Mouse (Mus musculus): ENCODE measurements around the gene Glis3. TPM values are rescaled to one million over a fixed set of nuclear protein-coding genes. Genes with fewer than 3 reads are reported as not detected.
A peak's percentile ranks its signal among the peaks of the same experiment; 100 is the strongest.

The Glis3 gene
- polyA plus RNA-seq, 1 experiment from 2014 or later, result 1.9 TPM

- ATAC-seq (replicated peaks; ENCODE audit: low FRiP score, low TSS enrichment, low read depth) (no peak), DNase-seq (ENCODE audit: low spot score) (no peak)
- Histone ChIP-seq H3K4me2 (ENCODE audit: low read length) (no peak overlapping the region), H3K9me3 (ENCODE audit: control insufficient read depth, low read length) (no peaks in the 10 kb centered on the region), H3K36me3 (ENCODE audit: control insufficient read depth, insufficient read depth, low read length) (no peaks in the 10 kb centered on the region), H3K9ac (ENCODE audit: low read length) (no peak overlapping the region), H3K4me3 (ENCODE audit: low read depth, low read length) (no peak overlapping the region), H3K4me1 (replicated peaks; ENCODE audit: control insufficient read depth, insufficient read depth, low read length) (no peaks in the 10 kb centered on the region), H3K27ac (ENCODE audit: low read depth) (no peak overlapping the region), H3K27me3 (replicated peaks; ENCODE audit: control insufficient read depth, insufficient read depth, low read length) (no peaks in the 10 kb centered on the region)
- WGBS, result 79% methylated on average over 6 of the region's 6 CpGs
Observed at GRCm38 (mm10) chr19:28495926-28496325, 184.0 kb downstream of the Glis3 start.

- H3K9me3 ChIP-seq (ENCODE audit: control insufficient read depth, low read length), result no peaks in the 10 kb centered on the region
- WGBS, result 83% methylated on average over 8 of the region's 8 CpGs
- no peaks in the 10 kb centered on the region for H3K27me3 ChIP-seq (replicated peaks; ENCODE audit: control insufficient read depth, insufficient read depth, low read length)
- H3K4me3 ChIP-seq (ENCODE audit: low read depth, low read length), result no peak overlapping the region
- no peak overlapping the region for H3K4me2 ChIP-seq (ENCODE audit: low read length)
- DNase-seq (ENCODE audit: low spot score) (no peak), ATAC-seq (replicated peaks; ENCODE audit: low FRiP score, low TSS enrichment, low read depth) (no peak)
- no peaks in the 10 kb centered on the region for H3K36me3 ChIP-seq (ENCODE audit: control insufficient read depth, insufficient read depth, low read length)
- H3K27ac ChIP-seq (ENCODE audit: low read depth), result no peak overlapping the region
- H3K9ac ChIP-seq (ENCODE audit: low read length), result no peak overlapping the region
- H3K4me1 ChIP-seq (replicated peaks; ENCODE audit: control insufficient read depth, insufficient read depth, low read length), result no peaks in the 10 kb centered on the region
Observed at GRCm38 (mm10) chr19:28493605-28494260, 186.1 kb downstream of the Glis3 start.

- DNase-seq (ENCODE audit: low spot score) (no peak), ATAC-seq (replicated peaks; ENCODE audit: low FRiP score, low TSS enrichment, low read depth) (no peak)
- Histone ChIP-seq H3K36me3 (ENCODE audit: control insufficient read depth, insufficient read depth, low read length) (no peaks in the 10 kb centered on the region), H3K4me2 (ENCODE audit: low read length) (no peak overlapping the region), H3K4me1 (replicated peaks; ENCODE audit: control insufficient read depth, insufficient read depth, low read length) (no peaks in the 10 kb centered on the region), H3K27ac (ENCODE audit: low read depth) (no peak overlapping the region), H3K9me3 (ENCODE audit: control insufficient read depth, low read length) (no peaks in the 10 kb centered on the region), H3K4me3 (ENCODE audit: low read depth, low read length) (no peak overlapping the region), H3K9ac (ENCODE audit: low read length) (no peak overlapping the region), H3K27me3 (replicated peaks; ENCODE audit: control insufficient read depth, insufficient read depth, low read length) (no peaks in the 10 kb centered on the region)
- WGBS, result 89% methylated on average over 6 of the region's 6 CpGs
Observed at GRCm38 (mm10) chr19:28478055-28478454, 201.8 kb downstream of the Glis3 start.

GRCm38 (mm10) chr19:28477326-28477863, 202.5 kb downstream of the Glis3 start:
- Histone ChIP-seq H3K36me3 (ENCODE audit: control insufficient read depth, insufficient read depth, low read length) (no peaks in the 10 kb centered on the region), H3K9ac (ENCODE audit: low read length) (no peak overlapping the region), H3K4me2 (ENCODE audit: low read length) (no peak overlapping the region), H3K4me1 (replicated peaks; ENCODE audit: control insufficient read depth, insufficient read depth, low read length) (no peaks in the 10 kb centered on the region), H3K4me3 (ENCODE audit: low read depth, low read length) (no peak overlapping the region), H3K27ac (ENCODE audit: low read depth) (no peak overlapping the region), H3K9me3 (ENCODE audit: control insufficient read depth, low read length) (no peaks in the 10 kb centered on the region), H3K27me3 (replicated peaks; ENCODE audit: control insufficient read depth, insufficient read depth, low read length) (no peaks in the 10 kb centered on the region)
- DNase-seq (ENCODE audit: low spot score) (no peak), ATAC-seq (replicated peaks; ENCODE audit: low FRiP score, low TSS enrichment, low read depth) (no peak)
- WGBS, result 52% methylated on average over 6 of the region's 6 CpGs

- no peak overlapping the region for H3K27ac ChIP-seq (ENCODE audit: low read depth)
- ATAC-seq (replicated peaks; ENCODE audit: low FRiP score, low TSS enrichment, low read depth) (no peak), DNase-seq (ENCODE audit: low spot score) (no peak)
- H3K4me1 ChIP-seq (replicated peaks; ENCODE audit: control insufficient read depth, insufficient read depth, low read length), result no peaks in the 10 kb centered on the region
- H3K9me3 ChIP-seq (ENCODE audit: control insufficient read depth, low read length), result no peaks in the 10 kb centered on the region
- no peak overlapping the region for H3K4me2 ChIP-seq (ENCODE audit: low read length)
- H3K4me3 ChIP-seq (ENCODE audit: low read depth, low read length), result no peak overlapping the region
- 82% methylated on average over 5 of the region's 5 CpGs for WGBS
- H3K36me3 ChIP-seq (ENCODE audit: control insufficient read depth, insufficient read depth, low read length), result no peaks in the 10 kb centered on the region
- no peak overlapping the region for H3K9ac ChIP-seq (ENCODE audit: low read length)
- no peaks in the 10 kb centered on the region for H3K27me3 ChIP-seq (replicated peaks; ENCODE audit: control insufficient read depth, insufficient read depth, low read length)
Observed at GRCm38 (mm10) chr19:28473621-28474020, 206.3 kb downstream of the Glis3 start.

- Histone ChIP-seq H3K36me3 (ENCODE audit: control insufficient read depth, insufficient read depth, low read length) (no peaks in the 10 kb centered on the region), H3K9me3 (ENCODE audit: control insufficient read depth, low read length) (no peaks in the 10 kb centered on the region), H3K27ac (ENCODE audit: low read depth) (no peak overlapping the region), H3K4me1 (replicated peaks; ENCODE audit: control insufficient read depth, insufficient read depth, low read length) (no peaks in the 10 kb centered on the region), H3K4me2 (ENCODE audit: low read length) (no peak overlapping the region), H3K9ac (ENCODE audit: low read length) (no peak overlapping the region), H3K27me3 (replicated peaks; ENCODE audit: control insufficient read depth, insufficient read depth, low read length) (no peaks in the 10 kb centered on the region), H3K4me3 (ENCODE audit: low read depth, low read length) (no peak overlapping the region)
- 66% methylated on average over 8 of the region's 8 CpGs for WGBS
- ATAC-seq (replicated peaks; ENCODE audit: low FRiP score, low TSS enrichment, low read depth) (no peak), DNase-seq (ENCODE audit: low spot score) (no peak)
Observed at GRCm38 (mm10) chr19:28471144-28471543, 208.7 kb downstream of the Glis3 start.

GRCm38 (mm10) chr19:28465779-28466178, 214.1 kb downstream of the Glis3 start:
- no peaks in the 10 kb centered on the region for H3K27me3 ChIP-seq (replicated peaks; ENCODE audit: control insufficient read depth, insufficient read depth, low read length)
- no peak overlapping the region for H3K9ac ChIP-seq (ENCODE audit: low read length)
- DNase-seq (ENCODE audit: low spot score), result peak; percentile 62
- WGBS, result 34% methylated on average over 5 of the region's 5 CpGs
- H3K4me3 ChIP-seq (ENCODE audit: low read depth, low read length), result no peak overlapping the region
- no peak overlapping the region for H3K4me2 ChIP-seq (ENCODE audit: low read length)
- ATAC-seq (replicated peaks; ENCODE audit: low FRiP score, low TSS enrichment, low read depth), result peak; percentile 40; the same call in 1 of the 2 replicates
- H3K36me3 ChIP-seq (ENCODE audit: control insufficient read depth, insufficient read depth, low read length), result no peaks in the 10 kb centered on the region
- H3K4me1 ChIP-seq (replicated peaks; ENCODE audit: control insufficient read depth, insufficient read depth, low read length), result no peaks in the 10 kb centered on the region
- H3K9me3 ChIP-seq (ENCODE audit: control insufficient read depth, low read length), result no peaks in the 10 kb centered on the region
- no peak overlapping the region for H3K27ac ChIP-seq (ENCODE audit: low read depth)

- DNase-seq (ENCODE audit: low spot score), result no peak
- Histone ChIP-seq H3K9ac (ENCODE audit: low read length) (no peak overlapping the region), H3K4me1 (replicated peaks; ENCODE audit: control insufficient read depth, insufficient read depth, low read length) (0 out of 2 replicates have a peak, but pooled peaks cover 4% of the 10 kb centered on the region), H3K27ac (ENCODE audit: low read depth) (no peak overlapping the region), H3K27me3 (replicated peaks; ENCODE audit: control insufficient read depth, insufficient read depth, low read length) (no peaks in the 10 kb centered on the region), H3K36me3 (ENCODE audit: control insufficient read depth, insufficient read depth, low read length) (no peaks in the 10 kb centered on the region), H3K4me3 (ENCODE audit: low read depth, low read length) (no peak overlapping the region), H3K4me2 (ENCODE audit: low read length) (no peak overlapping the region), H3K9me3 (ENCODE audit: control insufficient read depth, low read length) (no peaks in the 10 kb centered on the region)
- WGBS, result 86% methylated on average over 8 of the region's 8 CpGs
- ATAC-seq (replicated peaks; ENCODE audit: low FRiP score, low TSS enrichment, low read depth), result no peak
Observed at GRCm38 (mm10) chr19:28454331-28454730, 225.5 kb downstream of the Glis3 start.

GRCm38 (mm10) chr19:28452951-28453520, 226.8 kb downstream of the Glis3 start:
- no peak overlapping the region for H3K4me2 ChIP-seq (ENCODE audit: low read length)
- ATAC-seq (replicated peaks; ENCODE audit: low FRiP score, low TSS enrichment, low read depth), result no peak
- 0 out of 2 replicates have a peak, but pooled peaks cover 6% of the 10 kb centered on the region for H3K4me1 ChIP-seq (replicated peaks; ENCODE audit: control insufficient read depth, insufficient read depth, low read length)
- H3K27me3 ChIP-seq (replicated peaks; ENCODE audit: control insufficient read depth, insufficient read depth, low read length), result no peaks in the 10 kb centered on the region
- no peak overlapping the region for H3K27ac ChIP-seq (ENCODE audit: low read depth)
- 58% methylated on average over 12 of the region's 12 CpGs for WGBS
- DNase-seq (ENCODE audit: low spot score), result no peak
- H3K9me3 ChIP-seq (ENCODE audit: control insufficient read depth, low read length), result no peaks in the 10 kb centered on the region
- no peak overlapping the region for H3K4me3 ChIP-seq (ENCODE audit: low read depth, low read length)
- H3K9ac ChIP-seq (ENCODE audit: low read length), result no peak overlapping the region
- no peaks in the 10 kb centered on the region for H3K36me3 ChIP-seq (ENCODE audit: control insufficient read depth, insufficient read depth, low read length)
